Mouse (Mus musculus) hindbrain, embryonic 11.5 days (tissue): ENCODE results near the gene Ube2f. TPM values are rescaled to one million over a fixed set of nuclear protein-coding genes. Genes with fewer than 3 reads are reported as not detected.

Experiments
- ATAC-seq: fragments of 200-750 bp; cut with Nextera tagmentation; 2 replicates; pipeline ENCODE4 v1.8.0; 2017; ENCODE audit warnings: mild to moderate bottlenecking, moderate TSS enrichment, moderate library complexity; ENCODE audit not compliant: low FRiP score
- DNase-seq: peaks from one replicate; pipeline ENCODE4 v3.0.0-alpha.2; 2015; ENCODE audit warnings: low spot score
- H3K27ac ChIP-seq: fragments of 300-500 bp; sonication (generic); 2 replicates; pipeline ENCODE4 v1.5.1; 2014; ENCODE audit warnings: mild to moderate bottlenecking, low read depth, low read length
- H3K27me3 ChIP-seq: fragments of 300-500 bp; sonication (generic); 2 replicates; pipeline ENCODE4 v1.6.1; 2014; ENCODE audit warnings: mild to moderate bottlenecking, low read length, moderate library complexity, mixed read lengths; ENCODE audit not compliant: control insufficient read depth, insufficient read depth
- H3K36me3 ChIP-seq: fragments of 300-500 bp; sonication (generic); 2 replicates; pipeline ENCODE4 v1.6.1; 2014; ENCODE audit warnings: mild to moderate bottlenecking, low read length, moderate library complexity, mixed read lengths; ENCODE audit not compliant: control insufficient read depth, insufficient read depth
- H3K4me1 ChIP-seq: fragments of 300-500 bp; sonication (generic); replicated peaks from 2 replicates; pipeline ENCODE4 v1.6.1; 2014; ENCODE audit warnings: low read length, mixed read lengths; ENCODE audit not compliant: control insufficient read depth, insufficient read depth
- H3K4me2 ChIP-seq: fragments of 300-500 bp; sonication (generic); replicated peaks from 2 replicates; pipeline ENCODE4 v1.6.1; 2014; ENCODE audit warnings: mild to moderate bottlenecking, low read depth, low read length
- H3K4me3 ChIP-seq: fragments of 300-500 bp; sonication (generic); 2 replicates; pipeline ENCODE4 v1.5.1; 2014; ENCODE audit warnings: low read depth, low read length
- H3K9ac ChIP-seq: fragments of 300-500 bp; sonication (generic); 2 replicates; pipeline ENCODE4 v1.6.1; 2014; ENCODE audit warnings: low read depth, low read length
- H3K9me3 ChIP-seq: fragments of 300-500 bp; sonication (generic); 2 replicates; pipeline ENCODE4 v1.6.1; 2016; ENCODE audit warnings: low read length; ENCODE audit not compliant: control insufficient read depth
- WGBS: fragments of 180-500 bp; shearing (Covaris S2); extraction: QIAGEN DNeasy Blood & Tissue Kit; methylation state at CpG from one replicate; pipeline ENCODE4 v1.1.7; 2014; 5-methylcytosine and 5-hydroxymethylcytosine counted together
- polyA plus RNA-seq: library from polyadenylated mRNA; unstranded; fragments of >200 nt; fragmentation: Nextera tagmentation; extraction: Ambion mirVana; gene quantifications from 2 replicates; pipeline ENCODE4 v1.2.1, GENCODE M21; 2014

The Ube2f gene
- polyA plus RNA-seq, 1 experiment from 2014 or later = 95.2 TPM

- Histone ChIP-seq H3K4me2 (no peak overlapping the region), H3K27me3 (no peaks in the 10 kb centered on the region), H3K9ac (no peak overlapping the region), H3K36me3 (no peaks in the 10 kb centered on the region), H3K9me3 (no peaks in the 10 kb centered on the region), H3K4me3 (no peak overlapping the region), H3K4me1 (peaks cover 4% of the 10 kb centered on the region), H3K27ac (no peak overlapping the region)
- no peak for DNase-seq
- ATAC-seq = no peak
- 94% methylated on average over 5 of the region's 5 CpGs for WGBS
These were observed 1.9 kb upstream of the Ube2f start for GRCm38 (mm10) chr1:91248242-91248641.

- H3K9ac ChIP-seq = no peak overlapping the region
These were observed 1.1 kb upstream of the Ube2f start for GRCm38 (mm10) chr1:91248970-91249369.

GRCm38 (mm10) chr1:91250415-91251147, 477 bp downstream of the Ube2f start:
- H3K36me3 ChIP-seq = no peaks in the 10 kb centered on the region
- H3K4me1 ChIP-seq = peaks cover 4% of the 10 kb centered on the region
- ATAC-seq (peak; percentile 12; the same call in 1 of the 2 replicates), DNase-seq (peak; percentile 23)
- peak overlapping the region; percentile 88 for H3K4me2 ChIP-seq
- peak overlapping the region; percentile 96 for H3K9ac ChIP-seq
- H3K4me3 ChIP-seq = peak overlapping the region; percentile 98
- H3K9me3 ChIP-seq = no peaks in the 10 kb centered on the region
- WGBS = 1% methylated on average over 34 of the region's 70 CpGs
- no peaks in the 10 kb centered on the region for H3K27me3 ChIP-seq
- peak overlapping the region; percentile 56; the same call in 1 of the 2 replicates for H3K27ac ChIP-seq

More at GRCm38 (mm10) chr1:91248970-91249369, 1.1 kb upstream of the Ube2f start:
- Histone ChIP-seq H3K36me3 (no peaks in the 10 kb centered on the region), H3K4me2 (peak overlapping the region; percentile 83), H3K4me1 (peaks cover 4% of the 10 kb centered on the region), H3K9me3 (no peaks in the 10 kb centered on the region), H3K4me3 (no peak overlapping the region; the same call in 1 of the 2 replicates), H3K27ac (no peak overlapping the region), H3K27me3 (no peaks in the 10 kb centered on the region)
- WGBS = 49% methylated on average over 4 of the region's 4 CpGs
- DNase-seq (no peak), ATAC-seq (no peak)

- H3K27me3 ChIP-seq = no peaks in the 10 kb centered on the region
- H3K9me3 ChIP-seq = no peaks in the 10 kb centered on the region
- WGBS = 56% methylated on average over 5 of the region's 5 CpGs
- ATAC-seq (no peak), DNase-seq (no peak)
- H3K27ac ChIP-seq = no peak overlapping the region
- peak overlapping the region; percentile 98 for H3K4me3 ChIP-seq
- peak overlapping the region; percentile 96 for H3K9ac ChIP-seq
- H3K4me1 ChIP-seq = peaks cover 4% of the 10 kb centered on the region
- no peaks in the 10 kb centered on the region for H3K36me3 ChIP-seq
- H3K4me2 ChIP-seq = peak overlapping the region; percentile 88
These were observed 1.1 kb downstream of the Ube2f start for GRCm38 (mm10) chr1:91251148-91251650.

- Histone ChIP-seq H3K27ac (no peak overlapping the region), H3K9me3 (no peaks in the 10 kb centered on the region), H3K9ac (no peak overlapping the region), H3K27me3 (no peaks in the 10 kb centered on the region), H3K4me2 (no peak overlapping the region), H3K36me3 (no peaks in the 10 kb centered on the region), H3K4me3 (no peak overlapping the region), H3K4me1 (peaks cover 4% of the 10 kb centered on the region)
- 69% methylated on average over 8 of the region's 8 CpGs for WGBS
- DNase-seq = peak; percentile 24
- ATAC-seq = no peak
These were observed 1.8 kb downstream of the Ube2f start for GRCm38 (mm10) chr1:91251927-91252326.

- H3K27ac ChIP-seq = no peak overlapping the region
- H3K4me3 ChIP-seq = no peak overlapping the region
- no peaks in the 10 kb centered on the region for H3K9me3 ChIP-seq
- no peak for DNase-seq
- no peaks in the 10 kb centered on the region for H3K36me3 ChIP-seq
- ATAC-seq = no peak
- H3K27me3 ChIP-seq = no peaks in the 10 kb centered on the region
- no peak overlapping the region for H3K9ac ChIP-seq
- no peak overlapping the region for H3K4me2 ChIP-seq
- no peaks in the 10 kb centered on the region for H3K4me1 ChIP-seq
These were observed 7.8 kb downstream of the Ube2f start for GRCm38 (mm10) chr1:91257918-91258317.

DNA sequence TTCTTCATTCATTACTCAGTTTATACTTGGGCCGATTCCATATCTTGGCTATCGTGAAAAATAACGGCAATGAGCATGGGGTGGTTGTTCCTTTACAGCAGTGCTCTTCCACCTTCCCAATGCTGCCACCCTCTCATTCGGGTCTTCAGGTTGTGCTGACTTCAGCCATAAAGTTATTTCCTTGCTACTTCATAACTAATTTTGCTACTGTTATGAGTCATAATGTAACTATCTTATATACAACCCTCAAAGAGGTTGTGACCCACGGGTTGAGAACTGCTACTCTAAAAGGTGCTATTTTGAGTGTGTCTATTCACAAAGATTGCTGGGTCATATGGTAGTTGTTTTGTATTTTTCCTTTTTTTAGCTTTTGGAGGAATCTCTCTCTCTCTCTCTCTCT, 9.7 kb downstream of the Ube2f start:
- DNase-seq (no peak), ATAC-seq (no peak)
- Histone ChIP-seq H3K27me3 (no peaks in the 10 kb centered on the region), H3K9me3 (no peaks in the 10 kb centered on the region), H3K9ac (no peak overlapping the region), H3K4me2 (no peak overlapping the region), H3K27ac (no peak overlapping the region), H3K4me1 (no peaks in the 10 kb centered on the region), H3K36me3 (no peaks in the 10 kb centered on the region), H3K4me3 (no peak overlapping the region)
- WGBS = 93% methylated on average over 5 of the region's 5 CpGs

DNA sequence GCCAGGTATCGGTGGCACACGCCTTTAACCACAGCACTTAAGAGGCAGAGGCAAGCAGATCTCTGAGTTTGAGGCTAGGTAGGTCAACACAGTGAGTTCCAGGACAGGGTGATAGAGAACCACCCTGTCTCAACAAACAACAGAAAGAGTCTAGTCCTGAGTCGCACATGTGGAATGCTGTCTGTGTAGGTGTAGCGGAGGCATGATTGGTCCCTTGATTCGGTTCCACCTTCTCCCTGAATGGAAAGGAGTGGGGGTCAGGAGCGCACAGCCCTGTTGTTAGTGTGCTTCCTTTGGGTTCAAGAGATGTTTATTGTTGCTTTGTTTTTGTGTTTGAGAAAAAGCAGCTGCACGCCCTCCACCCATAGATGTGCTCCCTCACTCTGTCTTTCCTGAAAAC, 12.4 kb downstream of the Ube2f start:
- 95% methylated on average over 7 of the region's 7 CpGs for WGBS
- DNase-seq (no peak), ATAC-seq (no peak)

DNA sequence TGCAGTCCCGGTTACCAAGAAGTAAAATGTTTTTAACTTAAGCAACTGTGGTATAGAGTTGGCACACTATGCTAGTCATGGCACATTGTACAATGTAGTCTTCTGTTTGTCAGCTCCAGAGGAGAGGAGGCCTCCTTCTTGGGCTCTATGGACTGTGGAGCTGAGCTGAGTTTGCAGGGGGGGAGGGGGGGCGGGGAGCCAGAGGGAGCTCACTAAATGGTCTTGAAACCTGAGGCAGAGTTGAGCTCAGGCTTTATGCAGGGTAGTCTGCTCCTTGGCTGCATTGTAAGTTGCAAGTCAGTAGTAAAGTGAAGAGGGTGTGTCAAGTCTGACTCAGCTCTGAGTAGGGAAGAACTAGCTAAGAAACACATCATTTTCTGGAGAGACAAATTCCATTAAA, 22.2 kb downstream of the Ube2f start:
- Histone ChIP-seq H3K27ac (no peak overlapping the region), H3K9ac (no peak overlapping the region)
- WGBS = 97% methylated on average over 2 of the region's 2 CpGs

More for the DNA sequence above, 12.4 kb downstream of the Ube2f start:
- Histone ChIP-seq H3K27ac (no peak overlapping the region), H3K36me3 (no peaks in the 10 kb centered on the region), H3K4me2 (no peak overlapping the region), H3K9me3 (no peaks in the 10 kb centered on the region), H3K4me3 (no peak overlapping the region), H3K9ac (no peak overlapping the region), H3K4me1 (no peaks in the 10 kb centered on the region), H3K27me3 (no peaks in the 10 kb centered on the region)

More for the DNA sequence above, 22.2 kb downstream of the Ube2f start:
- no peaks in the 10 kb centered on the region for H3K27me3 ChIP-seq
- H3K36me3 ChIP-seq = no peaks in the 10 kb centered on the region
- no peak overlapping the region for H3K4me2 ChIP-seq
- no peaks in the 10 kb centered on the region for H3K9me3 ChIP-seq
- no peak overlapping the region for H3K4me3 ChIP-seq
- ATAC-seq (no peak), DNase-seq (no peak)
- no peaks in the 10 kb centered on the region for H3K4me1 ChIP-seq
